Mouse (Mus musculus) ES-Bruce4 (cell line): Measurements from ENCODE around the gene Defb3.

Experiments used
- CTCF ChIP-seq: IDR thresholded peaks from one replicate; pipeline ENCODE4 v1.8.1; 2011; ENCODE audit warnings: low read depth, low read length
- EP300 ChIP-seq: IDR thresholded peaks from 2 replicates; pipeline ENCODE4 v1.6.1; 2011; ENCODE audit warnings: low read depth, low read length; ENCODE audit not compliant: insufficient read depth
- POLR2A ChIP-seq: IDR thresholded peaks from one replicate; pipeline ENCODE4 v1.8.1; 2011; ENCODE audit warnings: low read length; ENCODE audit not compliant: insufficient read depth

- no peak for TF ChIP-seq CTCF
- TF ChIP-seq POLR2A: no peak
- no peak for TF ChIP-seq EP300
Measured at GRCm38 (mm10) chr8:19259667-19260066, 33.5 kb upstream of the Defb3 start.
